Mouse (Mus musculus) R1 (cell line): Measurements from ENCODE around the gene Gm10721.
"Not testable (repeated sequence)": the region's sequence is repeated elsewhere in the genome, so short reads cannot be mapped to it uniquely, and the experiment has no call there.

ENCODE experiments used
- DNase-seq: peaks from one replicate; pipeline ENCODE4 v3.0.0-alpha.2; 2018; ENCODE audit warnings: low read depth, low spot score

Gene Gm10721

GRCm38 (mm10) chr9:3012733-3013279, at the start of gene Gm10721:
TSS of gene Gm10721 (plus strand) at chr9:3013140.
- DNase-seq: not testable (repeated sequence)

- DNase-seq: peak; percentile 69
Measured at GRCm38 (mm10) chr9:3000445-3000972, 12.4 kb upstream of the Gm10721 start, which contains the start of gene Gm10722. TSS of gene Gm10722 (plus strand) at chr9:3000922.

GRCm38 (mm10) chr9:3001006-3001405, 11.9 kb upstream of the Gm10721 start:
- not testable (repeated sequence) for DNase-seq

GRCm38 (mm10) chr9:3001948-3002659, 10.8 kb upstream of the Gm10721 start:
- DNase-seq: peak; percentile 64

- DNase-seq: not testable (repeated sequence)
Measured at GRCm38 (mm10) chr9:3002794-3003396, 10.0 kb upstream of the Gm10721 start, which contains the start of gene Gm11168. TSS of gene Gm11168 (plus strand) at chr9:3003346.

GRCm38 (mm10) chr9:3006179-3006578, 6.8 kb upstream of the Gm10721 start:
- not testable (repeated sequence) for DNase-seq

GRCm38 (mm10) chr9:3006636-3007035, 6.3 kb upstream of the Gm10721 start:
- not testable (repeated sequence) for DNase-seq

GRCm38 (mm10) chr9:3007272-3007671, 5.7 kb upstream of the Gm10721 start:
- peak; percentile 34 for DNase-seq

- not testable (repeated sequence) for DNase-seq
Measured at GRCm38 (mm10) chr9:3009331-3009730, 3.6 kb upstream of the Gm10721 start.

GRCm38 (mm10) chr9:3012054-3012621, 802 bp upstream of the Gm10721 start:
- DNase-seq: not testable (repeated sequence)

- DNase-seq: not testable (repeated sequence)
Measured at GRCm38 (mm10) chr9:3015354-3015753, 2.4 kb downstream of the Gm10721 start, which contains the start of gene Gm10720. TSS of gene Gm10720 (plus strand) at chr9:3015654.

- DNase-seq: not testable (repeated sequence)
Measured at GRCm38 (mm10) chr9:3015896-3016295, 3.0 kb downstream of the Gm10721 start.

GRCm38 (mm10) chr9:3017108-3017507, 4.2 kb downstream of the Gm10721 start, which contains the start of gene Gm10719:
TSS of gene Gm10719 (plus strand) at chr9:3017408.
- DNase-seq: not testable (repeated sequence)

GRCm38 (mm10) chr9:3018944-3019343, 6.0 kb downstream of the Gm10721 start:
- DNase-seq: not testable (repeated sequence)

- not testable (repeated sequence) for DNase-seq
Measured at GRCm38 (mm10) chr9:3019835-3020727, 7.1 kb downstream of the Gm10721 start.

GRCm38 (mm10) chr9:3022316-3023008, 9.5 kb downstream of the Gm10721 start:
- DNase-seq: peak; percentile 63

- DNase-seq: not testable (repeated sequence)
Measured at GRCm38 (mm10) chr9:3023312-3023984, 10.5 kb downstream of the Gm10721 start, which contains the start of gene Gm10718. TSS of gene Gm10718 (plus strand) at chr9:3023547.

GRCm38 (mm10) chr9:3023985-3024648, 11.2 kb downstream of the Gm10721 start:
- DNase-seq: not testable (repeated sequence)
